Mouse (Mus musculus) CH12.LX (cell line): ENCODE measurements around the gene Foxk1.

Experiments used
- CTCF ChIP-seq, 2 experiments: IDR thresholded peaks in 1 of 2; conservative IDR thresholded peaks in 1 of 2; 2 replicates each; pipeline ENCODE4 v1.5.1; 2011 to 2012; ENCODE audit warnings: low read depth in 2 of 2, low read length in 2 of 2, improper control_type of control experiment in 1 of 2, inconsistent platforms in 1 of 2, mild to moderate bottlenecking in 1 of 2, moderate library complexity in 1 of 2
- MAFK ChIP-seq: IDR thresholded peaks from 2 replicates; pipeline ENCODE4 v1.6.1; 2011; ENCODE audit warnings: low read length, improper control_type of control experiment; ENCODE audit not compliant: insufficient replicate concordance
- MXI1 ChIP-seq: IDR thresholded peaks from 2 replicates; pipeline ENCODE4 v1.6.1; 2011; ENCODE audit warnings: mild to moderate bottlenecking, low read depth, low read length, improper control_type of control experiment
- POLR2A ChIP-seq: IDR thresholded peaks from 2 replicates; pipeline ENCODE4 v1.6.1; 2011; ENCODE audit warnings: low read depth, mild to moderate bottlenecking, improper control_type of control experiment, low read length

- TF ChIP-seq POLR2A (no peak), MXI1 (no peak), CTCF (conservative IDR thresholded peaks at IDR 0.05 in 1 of 2, IDR thresholded peaks at IDR 0.05 in 1 of 2; ENCODE audit: low read depth in 2 of 2, low read length in 2 of 2) (no peak), MAFK (no peak)
Observed at GRCm38 (mm10) chr5:142371172-142372155, 29.8 kb upstream of the Foxk1 start.
